Mouse (Mus musculus) heart, adult 2 months (tissue): Measurements from ENCODE around the gene Olfr543. TPM values are rescaled to one million over a fixed set of nuclear protein-coding genes. Genes with fewer than 3 reads are reported as not detected.

Source experiments
- DNase-seq, 2 experiments: peaks; one replicate each; pipeline ENCODE4 v3.0.0; 2021
- H3K27ac ChIP-seq: fragments of 200-600 bp; 2 replicates; pipeline ENCODE4 v1.8.1; 2022
- H3K27me3 ChIP-seq: fragments of 200-500 bp; 2 replicates; pipeline ENCODE4 v1.6.1; 2012; ENCODE audit warnings: mild to moderate bottlenecking, low read length, inconsistent platforms, mixed read lengths; ENCODE audit not compliant: control insufficient read depth, insufficient read depth
- H3K36me3 ChIP-seq: fragments of 200-500 bp; 2 replicates; pipeline ENCODE4 v1.6.1; 2012; ENCODE audit warnings: low read length, inconsistent platforms; ENCODE audit not compliant: control insufficient read depth, insufficient read depth
- H3K4me1 ChIP-seq: fragments of 200-500 bp; 2 replicates; pipeline ENCODE4 v1.6.1; 2011; ENCODE audit warnings: low read length; ENCODE audit not compliant: control insufficient read depth, insufficient read depth
- H3K4me3 ChIP-seq: fragments of 200-600 bp; 2 replicates; pipeline ENCODE4 v1.8.1; 2022
- H3K79me2 ChIP-seq: fragments of 200-500 bp; replicated peaks from 2 replicates; pipeline ENCODE4 v1.6.1; 2012; ENCODE audit warnings: mild to moderate bottlenecking, inconsistent platforms, low read length, moderate library complexity, mixed read lengths; ENCODE audit not compliant: control insufficient read depth, insufficient read depth
- H3K9ac ChIP-seq: fragments of 200-500 bp; 2 replicates; pipeline ENCODE4 v1.6.1; 2012; ENCODE audit warnings: low read depth, mild to moderate bottlenecking, control low read depth, inconsistent platforms, low read length, mixed read lengths
- CTCF ChIP-seq: fragments of 200-600 bp; IDR thresholded peaks from 2 replicates; pipeline ENCODE4 v1.8.1; 2022; ENCODE audit warnings: antibody characterized with exemption, mild to moderate bottlenecking, moderate library complexity
- EP300 ChIP-seq: fragments of 200-500 bp; IDR thresholded peaks from 2 replicates; pipeline ENCODE4 v1.6.1; 2011; ENCODE audit warnings: low read depth, low read length, control low read depth; ENCODE audit not compliant: insufficient read depth
- POLR2A ChIP-seq: fragments of 200-500 bp; IDR thresholded peaks from 2 replicates; pipeline ENCODE4 v1.6.1; 2011; ENCODE audit warnings: mild to moderate bottlenecking, low read depth, low read length, control low read depth; ENCODE audit not compliant: insufficient read depth
- WGBS: fragments of 180-500 bp; shearing (Covaris S2); methylation state at CpG from one replicate; pipeline ENCODE4 v1.1.7; 2018; 5-methylcytosine and 5-hydroxymethylcytosine counted together
- intact Hi-C: fragments of 180-260 bp; cut with DNase I; formaldehyde crosslinking; loops from one replicate; pipeline ENCODE4 v1.15.1; 2025
- polyA plus RNA-seq: library from polyadenylated mRNA; depleted of rRNA; stranded (reverse); fragments of >200 nt; gene quantifications from 2 replicates; pipeline ENCODE4 v1.2.3, GENCODE M21; 2012
- total RNA-seq, 2 experiments: library from RNA; stranded (reverse); gene quantifications; 2 replicates each; pipeline ENCODE4 v1.2.3; 2021

Gene Olfr543
- total and polyA plus RNA-seq, 3 experiments, result not detected

DNA sequence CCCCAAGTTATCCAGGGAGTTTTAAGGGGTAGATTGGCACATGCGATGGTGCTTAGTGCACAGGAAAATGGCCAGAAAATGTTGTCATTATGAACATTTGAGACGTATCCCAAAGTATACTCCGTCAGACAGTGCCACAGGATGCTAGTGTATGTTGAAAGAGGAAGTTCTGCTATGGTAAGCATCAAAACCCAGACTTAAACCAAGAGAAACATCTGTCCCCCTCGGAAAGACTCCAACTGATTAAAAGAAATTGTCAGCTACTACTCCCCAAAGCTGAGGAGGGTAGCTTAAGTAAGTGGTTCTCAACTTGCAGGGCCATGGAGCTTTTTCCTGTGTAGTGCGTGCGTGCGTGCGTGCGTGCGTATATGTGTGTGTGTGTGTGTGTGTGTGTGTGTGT is 30.4 kb upstream of the Olfr543 start:
- Histone ChIP-seq H3K4me3 (no peak overlapping the region), H3K27ac (no peak overlapping the region), H3K36me3 (no peaks in the 10 kb centered on the region), H3K9ac (no peak overlapping the region), H3K79me2 (no peaks in the 10 kb centered on the region), H3K4me1 (no peaks in the 10 kb centered on the region; the same call in 1 of the 2 replicates), H3K27me3 (no peaks in the 10 kb centered on the region)
- WGBS, result 86% methylated on average over 10 of the region's 10 CpGs
- no peak for TF ChIP-seq EP300
- intact Hi-C loops, result loop anchor here (2.0 kb wide), 1 partner anchor 241 kb away; no protein-coding TSS in a partner anchor
- no peak for DNase-seq

- intact Hi-C loops, result loop anchor here (10.0 kb wide), 1 partner anchor 1295 kb away; no protein-coding TSS in a partner anchor
- DNase-seq, result no peak
- no peaks in the 10 kb centered on the region for H3K4me1 ChIP-seq
- TF ChIP-seq CTCF, result no peak
- no peak for TF ChIP-seq POLR2A
- TF ChIP-seq EP300, result no peak
- no peak overlapping the region for H3K27ac ChIP-seq
- WGBS, result 81% methylated on average over 7 of the region's 7 CpGs
- H3K9ac ChIP-seq, result no peak overlapping the region
- no peak overlapping the region for H3K4me3 ChIP-seq
- H3K36me3 ChIP-seq, result no peaks in the 10 kb centered on the region
- no peaks in the 10 kb centered on the region for H3K27me3 ChIP-seq
- H3K79me2 ChIP-seq, result no peaks in the 10 kb centered on the region
These were observed 28.2 kb upstream of the Olfr543 start for GRCm38 (mm10) chr7:102509726-102510125.

DNA sequence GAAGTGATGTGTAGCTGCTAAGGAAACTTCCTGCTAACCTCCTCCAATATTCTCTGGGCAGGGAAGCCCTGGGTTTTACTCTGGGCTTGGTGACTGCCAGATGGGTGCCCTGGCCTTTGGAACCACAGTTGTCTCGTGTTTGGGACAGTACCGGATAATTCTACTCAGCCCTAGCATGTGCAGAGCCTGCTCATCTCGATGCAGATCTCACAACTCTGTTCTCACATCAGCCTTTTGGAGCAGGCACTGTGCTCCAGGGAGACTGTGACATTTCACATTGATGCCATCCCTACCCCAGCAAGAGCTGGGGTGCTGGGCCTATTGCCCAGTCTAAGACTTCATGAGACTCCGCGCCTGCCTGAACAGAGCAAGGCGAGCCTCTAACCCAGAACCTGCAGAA is 27.2 kb upstream of the Olfr543 start:
- TF ChIP-seq POLR2A, result no peak
- TF ChIP-seq EP300, result no peak
- no peak for TF ChIP-seq CTCF
- Histone ChIP-seq H3K9ac (no peak overlapping the region), H3K27ac (no peak overlapping the region), H3K79me2 (no peaks in the 10 kb centered on the region), H3K4me3 (no peak overlapping the region), H3K4me1 (no peaks in the 10 kb centered on the region), H3K27me3 (no peaks in the 10 kb centered on the region), H3K36me3 (no peaks in the 10 kb centered on the region)
- intact Hi-C loops, result loop anchor here (10.0 kb wide), 1 partner anchor 1296 kb away; no protein-coding TSS in a partner anchor
- DNase-seq, result no peak
- 85% methylated on average over 6 of the region's 6 CpGs for WGBS

DNA sequence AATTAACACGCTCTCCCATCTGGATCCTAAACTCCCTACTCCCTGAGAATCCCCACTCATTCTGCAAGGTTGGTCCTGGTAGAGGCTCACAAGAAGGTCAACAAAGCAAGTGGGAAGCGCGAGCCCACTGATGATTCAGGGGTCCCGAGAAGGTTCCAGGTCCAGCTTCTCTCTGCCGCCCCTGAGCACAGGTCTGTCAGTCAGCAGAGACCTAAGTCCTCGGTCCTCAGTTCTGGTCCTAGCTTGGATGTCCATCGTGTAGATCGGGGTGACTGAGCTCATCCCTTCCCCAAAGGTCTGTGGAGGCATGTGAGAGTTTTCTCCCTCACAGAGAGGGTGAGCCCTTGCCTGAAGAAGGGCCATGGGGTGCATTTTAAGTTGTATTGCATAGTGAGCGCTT is 26.6 kb upstream of the Olfr543 start:
- 80% methylated on average over 9 of the region's 9 CpGs for WGBS
- H3K27ac ChIP-seq, result no peak overlapping the region

DNA sequence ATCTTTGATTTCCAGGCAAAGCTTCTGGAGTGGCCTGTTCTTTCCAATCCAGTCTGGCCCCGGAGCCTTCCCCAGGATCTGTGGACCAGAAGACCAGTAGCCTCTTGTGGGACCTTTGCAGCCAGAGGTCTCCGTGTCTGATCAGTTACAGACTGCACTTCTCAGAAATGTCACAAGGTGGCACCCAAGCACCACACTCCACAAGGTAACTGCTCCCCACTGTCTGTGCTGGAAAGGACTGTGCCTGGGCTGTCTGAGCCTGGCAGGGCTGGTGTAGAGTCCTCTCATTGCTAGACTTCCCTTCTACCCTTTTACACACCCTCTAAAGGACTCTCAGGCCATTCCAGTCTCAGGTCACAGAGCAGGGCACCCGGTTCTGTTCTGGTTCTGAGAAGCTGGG is 25.4 kb upstream of the Olfr543 start:
- Histone ChIP-seq H3K27me3 (no peaks in the 10 kb centered on the region), H3K4me3 (no peak overlapping the region), H3K9ac (no peak overlapping the region), H3K27ac (no peak overlapping the region), H3K4me1 (no peaks in the 10 kb centered on the region), H3K36me3 (no peaks in the 10 kb centered on the region), H3K79me2 (no peaks in the 10 kb centered on the region)
- WGBS, result 35% methylated on average over 3 of the region's 3 CpGs
- intact Hi-C loops, result loop anchor here (10.0 kb wide), 1 partner anchor 1298 kb away; no protein-coding TSS in a partner anchor
- TF ChIP-seq POLR2A, result no peak
- peak; percentile 93 for TF ChIP-seq CTCF
- TF ChIP-seq EP300, result 0 out of 2 replicates have a peak, but pooled peaks have one; percentile 57
- peak; percentile 59 to 73 for DNase-seq

More for the DNA sequence above, 26.6 kb upstream of the Olfr543 start:
- no peak overlapping the region for H3K9ac ChIP-seq
- H3K27me3 ChIP-seq, result no peaks in the 10 kb centered on the region
- intact Hi-C loops, result loop anchor here (10.0 kb wide), 1 partner anchor 1297 kb away; no protein-coding TSS in a partner anchor
- H3K4me1 ChIP-seq, result no peaks in the 10 kb centered on the region
- TF ChIP-seq CTCF, result no peak
- TF ChIP-seq POLR2A, result no peak
- TF ChIP-seq EP300, result no peak
- no peak for DNase-seq
- no peaks in the 10 kb centered on the region for H3K79me2 ChIP-seq
- H3K36me3 ChIP-seq, result no peaks in the 10 kb centered on the region
- no peak overlapping the region for H3K4me3 ChIP-seq

DNA sequence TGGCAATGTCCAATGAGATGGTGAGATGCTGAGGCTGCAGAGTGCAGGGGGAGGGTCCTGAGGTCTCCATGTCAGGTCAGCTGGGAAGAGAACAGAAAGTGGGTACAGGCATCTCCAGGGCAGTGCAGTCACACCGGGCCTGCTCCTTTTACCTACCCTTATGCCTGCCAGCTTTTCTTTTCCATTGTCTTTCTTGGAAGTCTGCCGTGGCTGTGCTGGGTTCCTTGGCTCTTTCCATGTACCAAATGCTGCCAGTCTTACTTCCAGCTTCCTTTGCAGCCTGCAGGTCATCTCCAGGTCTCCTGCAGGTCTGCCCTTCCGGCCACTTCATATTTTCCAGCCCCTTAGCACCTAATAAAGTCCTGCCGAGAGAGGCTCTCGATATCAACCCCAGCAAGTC is 20.5 kb upstream of the Olfr543 start:
- Histone ChIP-seq H3K4me3 (no peak overlapping the region), H3K27me3 (no peaks in the 10 kb centered on the region), H3K79me2 (no peaks in the 10 kb centered on the region), H3K36me3 (no peaks in the 10 kb centered on the region), H3K9ac (no peak overlapping the region), H3K4me1 (no peaks in the 10 kb centered on the region), H3K27ac (no peak overlapping the region)
- 62% methylated on average over 5 of the region's 5 CpGs for WGBS
- intact Hi-C loops, result loop anchor here (10.0 kb wide), 1 partner anchor 1303 kb away; no protein-coding TSS in a partner anchor
- TF ChIP-seq EP300 (no peak), CTCF (no peak), POLR2A (no peak)
- no peak for DNase-seq
